Mouse (Mus musculus) small intestine, adult 2 months (tissue): ENCODE results near the gene Flywch1. TPM values are rescaled to one million over a fixed set of nuclear protein-coding genes. Genes with fewer than 3 reads are reported as not detected.

ENCODE experiments used
- H3K27ac ChIP-seq: fragments of 200-500 bp; 2 replicates; pipeline ENCODE4 v1.5.1; 2012; ENCODE audit warnings: low read depth, low read length, control low read depth, inconsistent platforms; ENCODE audit not compliant: insufficient read depth
- H3K27me3 ChIP-seq: fragments of 200-500 bp; 2 replicates; pipeline ENCODE4 v1.6.1; 2012; ENCODE audit warnings: mild to moderate bottlenecking, moderate library complexity, low read length, inconsistent platforms; ENCODE audit not compliant: control insufficient read depth, insufficient read depth
- H3K36me3 ChIP-seq: fragments of 200-500 bp; 2 replicates; pipeline ENCODE4 v1.6.1; 2012; ENCODE audit warnings: mild to moderate bottlenecking, low read length, control low read depth, inconsistent platforms; ENCODE audit not compliant: control insufficient read depth, insufficient read depth
- H3K4me1 ChIP-seq: fragments of 200-500 bp; 2 replicates; pipeline ENCODE4 v1.6.1; 2012; ENCODE audit warnings: low read length, inconsistent platforms, mixed read lengths; ENCODE audit not compliant: control insufficient read depth, insufficient read depth, insufficient read length
- H3K4me3 ChIP-seq: fragments of 200-500 bp; 2 replicates; pipeline ENCODE4 v1.5.1; 2012; ENCODE audit warnings: low read depth, mild to moderate bottlenecking, control low read depth, inconsistent platforms, low read length, moderate library complexity
- CTCF ChIP-seq: fragments of 200-500 bp; IDR thresholded peaks from 2 replicates; pipeline ENCODE4 v1.5.1; 2012; ENCODE audit warnings: low read depth, mild to moderate bottlenecking, control low read depth, inconsistent platforms, low read length, moderate library complexity, mixed read lengths; ENCODE audit not compliant: insufficient replicate concordance, insufficient read length; ENCODE audit errors: extremely low read depth
- POLR2A ChIP-seq: fragments of 200-500 bp; IDR thresholded peaks from 2 replicates; pipeline ENCODE4 v1.6.1; 2012; ENCODE audit warnings: low read depth, mild to moderate bottlenecking, control low read depth, inconsistent platforms, low read length, moderate library complexity
- WGBS: fragments of 180-500 bp; shearing (Covaris S2); methylation state at CpG from one replicate; pipeline ENCODE4 v1.1.7; 2018; 5-methylcytosine and 5-hydroxymethylcytosine counted together
- polyA plus RNA-seq: library from polyadenylated mRNA; depleted of rRNA; stranded (reverse); fragments of >200 nt; gene quantifications from 2 replicates; pipeline ENCODE4 v1.2.3, GENCODE M21; 2012

The Flywch1 gene
- polyA plus RNA-seq, 1 experiment = 34.1 TPM

GRCm38 (mm10) chr17:23742941-23743340, 28.5 kb downstream of the Flywch1 start:
- Histone ChIP-seq H3K27me3 (peaks cover 14% of the 10 kb centered on the region; the same call in 1 of the 2 replicates), H3K36me3 (0 out of 2 replicates have a peak, but pooled peaks cover under 1% of the 10 kb centered on the region), H3K4me3 (peak overlapping the region; percentile 52), H3K4me1 (peaks cover 42% of the 10 kb centered on the region), H3K27ac (0 out of 2 replicates have a peak overlapping the region, but pooled peaks have one; percentile 0)
- WGBS = 64% methylated on average over 12 of the region's 12 CpGs
- TF ChIP-seq CTCF (no peak), POLR2A (no peak)

- peak overlapping the region; percentile 52 for H3K4me3 ChIP-seq
- 12% methylated on average over 44 of the region's 44 CpGs for WGBS
- TF ChIP-seq POLR2A = no peak
- TF ChIP-seq CTCF = no peak
- peaks cover 39% of the 10 kb centered on the region for H3K4me1 ChIP-seq
- H3K36me3 ChIP-seq = peaks cover 5% of the 10 kb centered on the region
- peaks cover 14% of the 10 kb centered on the region; the same call in 1 of the 2 replicates for H3K27me3 ChIP-seq
- 0 out of 2 replicates have a peak overlapping the region, but pooled peaks have one; percentile 0 for H3K27ac ChIP-seq
Measured at GRCm38 (mm10) chr17:23742210-23742793, 29.1 kb downstream of the Flywch1 start.

- Histone ChIP-seq H3K27ac (no peak overlapping the region), H3K4me1 (peaks cover 39% of the 10 kb centered on the region), H3K27me3 (peaks cover 14% of the 10 kb centered on the region; the same call in 1 of the 2 replicates), H3K4me3 (peak overlapping the region; percentile 52), H3K36me3 (peaks cover 10% of the 10 kb centered on the region)
- WGBS = 61% methylated on average over 38 of the region's 38 CpGs
- TF ChIP-seq POLR2A (no peak), CTCF (no peak)
Measured at GRCm38 (mm10) chr17:23741359-23742209, 29.8 kb downstream of the Flywch1 start.

- Histone ChIP-seq H3K4me3 (peak within 1 kb of the TSS; percentile 77), H3K36me3 (peaks cover 17% of the 10 kb centered on the region), H3K27me3 (peaks cover 11% of the 10 kb centered on the region; the same call in 1 of the 2 replicates), H3K27ac (peak within 1 kb of the TSS; percentile 76), H3K4me1 (peaks cover 36% of the 10 kb centered on the region)
- WGBS = 5% methylated on average over 13 of the region's 13 CpGs
- TF ChIP-seq POLR2A (no peak), CTCF (no peak)
Measured at GRCm38 (mm10) chr17:23740598-23741021, 30.8 kb downstream of the Flywch1 start, which contains the start of gene Paqr4. TSS of gene Paqr4 (minus strand) at chr17:23740867.

- Histone ChIP-seq H3K27me3 (peaks cover 8% of the 10 kb centered on the region; the same call in 1 of the 2 replicates), H3K4me1 (peaks cover 32% of the 10 kb centered on the region), H3K27ac (peak overlapping the region; percentile 76), H3K36me3 (peaks cover 20% of the 10 kb centered on the region), H3K4me3 (peak overlapping the region; percentile 77)
- no peak for TF ChIP-seq CTCF
- peak; percentile 75 for TF ChIP-seq POLR2A
- WGBS = under 1% methylated on average over 46 of the region's 46 CpGs
Measured at GRCm38 (mm10) chr17:23740136-23740584, 31.2 kb downstream of the Flywch1 start.

- peaks cover 31% of the 10 kb centered on the region for H3K4me1 ChIP-seq
- peak overlapping the region; percentile 76 for H3K27ac ChIP-seq
- H3K4me3 ChIP-seq = peak overlapping the region; percentile 77
- H3K36me3 ChIP-seq = peaks cover 20% of the 10 kb centered on the region
- H3K27me3 ChIP-seq = peaks cover under 1% of the 10 kb centered on the region; the same call in 1 of the 2 replicates
- no peak for TF ChIP-seq CTCF
- TF ChIP-seq POLR2A = no peak
- 5% methylated on average over 48 of the region's 48 CpGs for WGBS
Measured at GRCm38 (mm10) chr17:23739202-23740135, 31.9 kb downstream of the Flywch1 start.
